Mouse (Mus musculus): ENCODE measurements at regions not wholly inside any gene's neighbourhood (a gene's known extent, or its start where the extent isn't known, plus 50 kb on each side); places are given as distances from the start of the nearest gene placed in this dataset.

GRCm38 (mm10) chr6:111883946-111884345, 389.6 kb upstream of the Lmcd1 start:
- in situ Hi-C loops (cut with MboI, MseI) = no loop called here

- in situ Hi-C loops (cut with MboI, MseI) = no loop called here
Observed at GRCm38 (mm10) chr6:111911997-111912396, 361.6 kb upstream of the Lmcd1 start.

- in situ Hi-C loops (cut with MboI, MseI) = no loop called here
Observed at GRCm38 (mm10) chr6:111913771-111914405, 359.7 kb upstream of the Lmcd1 start.

GRCm38 (mm10) chr6:111917248-111917721, 356.3 kb upstream of the Lmcd1 start:
- in situ Hi-C loops (cut with MboI, MseI) = no loop called here

GRCm38 (mm10) chr6:111917868-111918597, 355.5 kb upstream of the Lmcd1 start:
- in situ Hi-C loops (cut with MboI, MseI) = no loop called here

GRCm38 (mm10) chr6:111932596-111932995, 341.0 kb upstream of the Lmcd1 start:
- in situ Hi-C loops (cut with MboI, MseI) = no loop called here

GRCm38 (mm10) chr6:111954401-111954800, 319.2 kb upstream of the Lmcd1 start:
- in situ Hi-C loops (cut with MboI, MseI) = no loop called here

GRCm38 (mm10) chr6:111965766-111966165, 307.8 kb upstream of the Lmcd1 start:
- in situ Hi-C loops (cut with MboI, MseI) = no loop called here

GRCm38 (mm10) chr6:111985452-111985851, 288.1 kb upstream of the Lmcd1 start:
- in situ Hi-C loops (cut with MboI, MseI) = no loop called here

- in situ Hi-C loops (cut with MboI, MseI) = no loop called here
Observed at GRCm38 (mm10) chr6:111995823-111996222, 277.7 kb upstream of the Lmcd1 start.

GRCm38 (mm10) chr6:112003784-112004471, 269.6 kb upstream of the Lmcd1 start:
- in situ Hi-C loops (cut with MboI, MseI) = no loop called here

- in situ Hi-C loops (cut with MboI, MseI) = no loop called here
Observed at GRCm38 (mm10) chr6:112026261-112027205, 247.0 kb upstream of the Lmcd1 start.

GRCm38 (mm10) chr6:112050548-112051184, 222.9 kb upstream of the Lmcd1 start:
- in situ Hi-C loops (cut with MboI, MseI) = no loop called here

GRCm38 (mm10) chr6:112052193-112052592, 221.4 kb upstream of the Lmcd1 start:
- in situ Hi-C loops (cut with MboI, MseI) = no loop called here

GRCm38 (mm10) chr6:112057895-112058294, 215.7 kb upstream of the Lmcd1 start:
- in situ Hi-C loops (cut with MboI, MseI) = no loop called here

- in situ Hi-C loops (cut with MboI, MseI) = no loop called here
Observed at GRCm38 (mm10) chr6:112062956-112063355, 210.6 kb upstream of the Lmcd1 start.

- in situ Hi-C loops (cut with MboI, MseI) = no loop called here
Observed at GRCm38 (mm10) chr6:112090597-112090996, 183.0 kb upstream of the Lmcd1 start.

- in situ Hi-C loops (cut with MboI, MseI) = no loop called here
Observed at GRCm38 (mm10) chr6:112091125-112091763, 182.3 kb upstream of the Lmcd1 start.

GRCm38 (mm10) chr6:112093300-112093699, 180.3 kb upstream of the Lmcd1 start:
- in situ Hi-C loops (cut with MboI, MseI) = no loop called here

GRCm38 (mm10) chr6:112097699-112098098, 175.9 kb upstream of the Lmcd1 start:
- in situ Hi-C loops (cut with MboI, MseI) = no loop called here

Measured in regulatory T cell (primary cell).